ENCODE assay signal across 8 mouse cellular contexts in genomic region chr15:5068801-5069518, GRCm38 (mm10). TPM values are rescaled to one million over a fixed set of nuclear protein-coding genes. Genes with fewer than 3 reads are reported as not detected.
DNase-seq lines count a peak whose midpoint lies in the region; ATAC-seq and TF ChIP-seq lines count a peak whose summit lies in the region.

No protein-coding gene starts in this region.

- no peak for ATAC-seq in CD4-positive, CD25-positive, alpha-beta regulatory T cell, adult 4 months
- peak; percentile 85 for ATAC-seq in forebrain, postnatal 0 days
- ATAC-seq in hindbrain, embryonic 13.5 days (ENCODE audit: low FRiP score), result peak; percentile 61; the same call in 1 of the 2 replicates
- peak; percentile 58; the same call in 1 of the 2 replicates for ATAC-seq in midbrain, embryonic 12.5 days (ENCODE audit: low FRiP score, low read depth)

- H3K36me3 ChIP-seq in forebrain, postnatal 0 days (ENCODE audit: insufficient read depth), result no peaks in the 10 kb centered on the region
- H3K36me3 ChIP-seq in hindbrain, embryonic 13.5 days, result no peaks in the 10 kb centered on the region
- no peaks in the 10 kb centered on the region for H3K36me3 ChIP-seq in midbrain, embryonic 12.5 days

- H3K27me3 ChIP-seq in forebrain, postnatal 0 days (ENCODE audit: insufficient read depth, low read length), result no peaks in the 10 kb centered on the region
- H3K27me3 ChIP-seq in hindbrain, embryonic 13.5 days, result no peaks in the 10 kb centered on the region
- H3K27me3 ChIP-seq in midbrain, embryonic 12.5 days, result no peaks in the 10 kb centered on the region

- no peak overlapping the region for H3K4me2 ChIP-seq in forebrain, postnatal 0 days (ENCODE audit: low read depth)
- H3K4me2 ChIP-seq in hindbrain, embryonic 13.5 days, result no peak overlapping the region
- H3K4me2 ChIP-seq in midbrain, embryonic 12.5 days (replicated peaks), result no peak overlapping the region

- H3K27ac ChIP-seq in forebrain, postnatal 0 days (ENCODE audit: low read depth, low read length), result no peak overlapping the region
- H3K27ac ChIP-seq in hindbrain, embryonic 13.5 days, result no peak overlapping the region
- H3K27ac ChIP-seq in midbrain, embryonic 12.5 days (replicated peaks), result no peak overlapping the region

- no peaks in the 10 kb centered on the region for H3K4me1 ChIP-seq in forebrain, postnatal 0 days (ENCODE audit: insufficient read depth)
- no peaks in the 10 kb centered on the region for H3K4me1 ChIP-seq in hindbrain, embryonic 13.5 days (replicated peaks)
- H3K4me1 ChIP-seq in midbrain, embryonic 12.5 days, result no peaks in the 10 kb centered on the region

- TF ChIP-seq CTCF in forebrain, postnatal 0 days (IDR thresholded peaks at IDR 0.05; ENCODE audit: low read depth), result peak; percentile 88

- WGBS in forebrain, postnatal 0 days, result 58% methylated on average over 15 of the region's 15 CpGs
- 60% methylated on average over 15 of the region's 15 CpGs for WGBS in hindbrain, embryonic 13.5 days
- WGBS in midbrain, embryonic 12.5 days, result 60% methylated on average over 15 of the region's 15 CpGs

- H3K9me3 ChIP-seq in forebrain, postnatal 0 days (ENCODE audit: low read length), result no peaks in the 10 kb centered on the region
- no peaks in the 10 kb centered on the region for H3K9me3 ChIP-seq in hindbrain, embryonic 13.5 days
- no peaks in the 10 kb centered on the region for H3K9me3 ChIP-seq in midbrain, embryonic 12.5 days

- no peak overlapping the region for H3K4me3 ChIP-seq in forebrain, postnatal 0 days (ENCODE audit: low read depth, low read length)
- H3K4me3 ChIP-seq in hindbrain, embryonic 13.5 days, result no peak overlapping the region
- no peak overlapping the region for H3K4me3 ChIP-seq in midbrain, embryonic 12.5 days

- peak; percentile 14 for DNase-seq in CD4-positive, CD25-positive, alpha-beta regulatory T cell, adult 2 months (ENCODE audit: low read depth, low spot score)
- DNase-seq in brain, embryonic 18.5 days (ENCODE audit: low read depth, low spot score), result peak; percentile 28
- peak; percentile 68 for DNase-seq in forebrain, postnatal 0 days
- peak; percentile 33 for DNase-seq in layer of hippocampus, postnatal 36 days
- no peak for DNase-seq in thymus, postnatal 0 days (ENCODE audit: low spot score)

- H3K9ac ChIP-seq in forebrain, postnatal 0 days, result no peak overlapping the region
- H3K9ac ChIP-seq in hindbrain, embryonic 13.5 days, result no peak overlapping the region
- no peak overlapping the region for H3K9ac ChIP-seq in midbrain, embryonic 12.5 days (replicated peaks)

RNA-seq across cellular contexts. Expression of gene C7, which starts 5.4 kb away (rescaled TPM):
- polyA plus RNA-seq in CD4-positive, CD25-positive, alpha-beta regulatory T cell, adult 4 months (2017; shearing (Covaris generic)), result not detected
- total RNA-seq in forebrain, postnatal 0 days (2014; rRNA removed), result 0.05 TPM in 1 of 2 replicates, not detected in the other
- 0.06 and 0.11 TPM in 2 replicates for polyA plus RNA-seq in forebrain, postnatal 0 days (2015; fragmentation: Nextera tagmentation; extraction: Ambion mirVana)
- polyA plus RNA-seq in hindbrain, embryonic 13.5 days (2015; fragmentation: Nextera tagmentation; extraction: Ambion mirVana), result 0.12 TPM in 1 of 2 replicates, not detected in the other
- under 1 TPM in 1 of 2 experiments, not detected in 1; 0.17 TPM for total RNA-seq in layer of hippocampus, postnatal 36 days (2021)
- 0.06 TPM in 1 of 2 replicates, not detected in the other for polyA plus RNA-seq in midbrain, embryonic 12.5 days (2016; fragmentation: Nextera tagmentation; extraction: Ambion mirVana)
- polyA plus RNA-seq in thymus, postnatal 0 days (2015; fragmentation: Nextera tagmentation; extraction: Ambion mirVana), result not detected in 2 replicates

RNA-seq across cellular contexts. Expression of gene Card6, which starts 39.4 kb away (rescaled TPM):
- 10 to 100 TPM; 47.4 to 53.6 TPM for polyA plus RNA-seq in CD4-positive, CD25-positive, alpha-beta regulatory T cell, adult 4 months (2017; shearing (Covaris generic))
- 0.29 and 0.54 TPM in 2 replicates for total RNA-seq in forebrain, postnatal 0 days (2014; rRNA removed)
- polyA plus RNA-seq in forebrain, postnatal 0 days (2015; fragmentation: Nextera tagmentation; extraction: Ambion mirVana), result 0.08 and 0.41 TPM in 2 replicates
- polyA plus RNA-seq in hindbrain, embryonic 13.5 days (2015; fragmentation: Nextera tagmentation; extraction: Ambion mirVana), result 0.93 and 1.0 TPM in 2 replicates
- 1 to 10 TPM; 5.3 TPM for total RNA-seq in layer of hippocampus, postnatal 36 days (2021)
- polyA plus RNA-seq in midbrain, embryonic 12.5 days (2016; fragmentation: Nextera tagmentation; extraction: Ambion mirVana), result 0.84 and 1.2 TPM in 2 replicates
- polyA plus RNA-seq in thymus, postnatal 0 days (2015; fragmentation: Nextera tagmentation; extraction: Ambion mirVana), result 1.0 and 1.3 TPM in 2 replicates

RNA-seq across cellular contexts. Expression of gene Rpl37, which starts 47.5 kb away (rescaled TPM):
- polyA plus RNA-seq in CD4-positive, CD25-positive, alpha-beta regulatory T cell, adult 4 months (2017; shearing (Covaris generic)), result 1,000 to 10,000 TPM; 1,603 to 2,725 TPM
- 272 and 533 TPM in 2 replicates for total RNA-seq in forebrain, postnatal 0 days (2014; rRNA removed)
- 400 and 543 TPM in 2 replicates for polyA plus RNA-seq in forebrain, postnatal 0 days (2015; fragmentation: Nextera tagmentation; extraction: Ambion mirVana)
- polyA plus RNA-seq in hindbrain, embryonic 13.5 days (2015; fragmentation: Nextera tagmentation; extraction: Ambion mirVana), result 426 and 444 TPM in 2 replicates
- 100 to 1,000 TPM; 277 to 293 TPM for total RNA-seq in layer of hippocampus, postnatal 36 days (2021)
- 417 and 438 TPM in 2 replicates for polyA plus RNA-seq in midbrain, embryonic 12.5 days (2016; fragmentation: Nextera tagmentation; extraction: Ambion mirVana)
- polyA plus RNA-seq in thymus, postnatal 0 days (2015; fragmentation: Nextera tagmentation; extraction: Ambion mirVana), result 833 and 884 TPM in 2 replicates

Comparison
In these comparisons a context has a peak if more than half of its experiments do, and no peak if none do; other contexts are left out.
1. RNA of gene Card6, which starts 39.4 kb away (polyA plus RNA-seq): 47.4 to 53.6 TPM in CD4-positive, CD25-positive, alpha-beta regulatory T cell, adult 4 months; 0.84 to 1.2 TPM in midbrain, embryonic 12.5 days, 0.93 to 1.0 TPM in hindbrain, embryonic 13.5 days, 1.0 to 1.3 TPM in thymus, postnatal 0 days and 0.08 to 0.41 TPM in forebrain, postnatal 0 days; every median in the first group is over 10 times any median in the second.